Mouse (Mus musculus) megakaryocyte, embryonic 14.5 days (primary cell): Measurements from ENCODE around the gene Tex33. TPM values are rescaled to one million over a fixed set of nuclear protein-coding genes. Genes with fewer than 3 reads are reported as not detected.

Source experiments
- H3K27me3 ChIP-seq: replicated peaks from 2 replicates; pipeline ENCODE3; 2012; ENCODE audit warnings: inconsistent platforms
- H3K36me3 ChIP-seq: replicated peaks from 2 replicates; pipeline ENCODE3; 2012; ENCODE audit warnings: low read length, inconsistent platforms, mixed read lengths
- H3K4me1 ChIP-seq: 2 replicates; pipeline ENCODE4 v1.6.1; 2012; ENCODE audit warnings: inconsistent platforms
- H3K4me3 ChIP-seq: replicated peaks from 2 replicates; pipeline ENCODE3; 2012; ENCODE audit warnings: moderate library complexity, mild to moderate bottlenecking, inconsistent platforms
- H3K9me3 ChIP-seq: 2 replicates; pipeline ENCODE4 v1.6.1; 2012; ENCODE audit warnings: inconsistent platforms
- FLI1 ChIP-seq: IDR thresholded peaks from 2 replicates; pipeline ENCODE4 v1.6.1; 2012; ENCODE audit warnings: low read length, inconsistent platforms, mixed read lengths
- GATA1 ChIP-seq: IDR thresholded peaks from 3 replicates; pipeline ENCODE4 v1.6.1; 2012; ENCODE audit warnings: mixed read lengths, low read length, inconsistent platforms, borderline replicate concordance
- polyA plus RNA-seq: library from polyadenylated mRNA; stranded (reverse); fragments of >175 nt; gene quantifications from 2 replicates; pipeline ENCODE4 v1.2.3, GENCODE M21; 2012; ENCODE audit warnings: low replicate concordance; ENCODE audit not compliant: insufficient read depth

Gene Tex33
- polyA plus RNA-seq, 1 experiment: not detected

DNA sequence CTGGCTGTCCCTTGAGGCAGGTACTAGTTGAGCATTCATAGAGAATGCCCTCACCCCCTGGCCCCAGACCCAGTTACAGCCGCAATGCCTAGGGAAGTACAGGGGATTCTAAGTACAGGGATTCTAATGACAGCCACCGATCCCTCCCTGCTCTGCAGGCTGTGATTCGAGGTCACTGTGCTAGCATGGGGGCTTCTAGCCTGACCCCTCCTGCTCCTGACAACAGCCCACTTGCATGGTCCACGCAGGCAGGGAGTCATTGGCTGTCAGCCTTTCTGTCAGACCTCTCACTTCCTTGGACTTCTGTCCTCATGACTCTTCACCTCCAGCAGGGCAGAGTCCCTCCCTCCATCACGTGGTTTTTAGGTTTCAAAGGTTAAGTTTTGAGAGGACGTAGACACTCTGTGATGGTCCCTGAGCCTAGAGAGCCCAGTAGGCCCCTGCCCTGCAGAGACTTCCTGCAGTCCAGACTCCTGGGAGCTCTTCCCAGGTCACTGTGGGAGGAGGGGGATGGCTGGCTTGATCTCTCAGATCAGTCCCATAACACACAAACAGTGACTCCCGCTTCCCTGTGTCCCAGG is 35.9 kb upstream of the Tex33 start:
- peaks cover 13% of the 10 kb centered on the region for H3K9me3 ChIP-seq
- no peak overlapping the region for H3K4me3 ChIP-seq
- H3K36me3 ChIP-seq: no peaks in the 10 kb centered on the region
- peaks cover 36% of the 10 kb centered on the region for H3K4me1 ChIP-seq
- TF ChIP-seq GATA1 (no peak), FLI1 (no peak)
- peaks cover 96% of the 10 kb centered on the region for H3K27me3 ChIP-seq

DNA sequence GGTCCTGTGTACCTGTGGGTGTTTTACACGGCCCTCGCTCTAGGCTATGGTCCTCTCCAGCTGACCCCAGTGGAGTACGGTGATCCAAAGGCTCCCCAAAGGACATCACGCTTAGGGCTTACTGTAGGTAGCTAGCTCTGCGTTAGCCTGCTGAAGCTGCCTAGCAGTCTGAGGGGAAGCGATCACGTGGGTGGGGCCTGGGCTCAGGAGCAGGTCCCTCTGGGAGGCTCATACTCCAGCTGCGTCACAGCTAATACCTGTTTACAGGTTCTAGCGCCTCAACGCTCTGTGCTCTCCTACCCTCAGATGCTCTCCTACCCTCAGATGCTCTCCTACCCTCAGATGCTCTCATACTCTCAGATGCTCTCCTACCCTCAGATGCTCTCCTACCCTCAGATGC is 35.2 kb upstream of the Tex33 start:
- Histone ChIP-seq H3K9me3 (peaks cover 15% of the 10 kb centered on the region), H3K36me3 (no peaks in the 10 kb centered on the region), H3K4me1 (peaks cover 35% of the 10 kb centered on the region), H3K4me3 (no peak overlapping the region), H3K27me3 (peaks cover 94% of the 10 kb centered on the region)
- no peak for TF ChIP-seq FLI1
- TF ChIP-seq GATA1: no peak

DNA sequence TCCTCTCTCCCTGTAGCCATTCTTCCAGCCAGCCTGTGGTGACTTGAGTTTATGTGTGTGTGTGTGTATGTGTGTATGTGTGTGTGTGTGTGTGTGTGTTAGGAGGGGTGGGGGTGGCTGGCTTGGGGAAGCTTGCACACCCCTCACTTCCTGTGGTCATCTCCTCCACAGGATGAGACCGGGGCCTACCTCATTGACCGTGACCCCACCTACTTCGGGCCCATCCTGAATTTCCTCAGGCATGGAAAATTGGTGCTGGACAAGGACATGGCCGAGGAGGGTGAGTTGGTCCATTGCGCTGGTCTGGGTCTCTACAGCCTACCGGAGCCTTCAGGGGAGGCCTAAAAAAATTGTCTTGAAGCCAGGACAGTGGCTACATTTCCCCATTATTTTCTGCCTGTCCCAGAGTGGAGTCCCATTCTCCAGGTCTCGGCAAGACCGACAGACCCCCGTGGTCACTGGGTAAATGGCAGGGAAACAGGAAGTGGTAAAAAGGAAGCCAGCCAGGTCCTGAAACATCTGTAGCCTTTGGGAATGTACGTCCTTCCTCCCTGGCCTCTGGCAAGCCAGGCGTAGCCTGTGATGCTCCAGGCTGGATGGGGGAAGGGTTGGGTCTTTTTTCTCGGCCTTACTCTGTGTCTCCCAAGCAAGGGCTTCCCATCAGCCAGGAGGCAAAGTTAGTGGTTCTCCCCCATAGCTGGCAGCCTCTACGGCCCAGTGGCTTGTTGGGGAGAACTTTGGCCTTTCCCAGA is 34.3 kb upstream of the Tex33 start:
- Histone ChIP-seq H3K9me3 (peaks cover 15% of the 10 kb centered on the region), H3K36me3 (no peaks in the 10 kb centered on the region), H3K4me1 (peaks cover 26% of the 10 kb centered on the region), H3K27me3 (peaks cover 94% of the 10 kb centered on the region), H3K4me3 (no peak overlapping the region)
- TF ChIP-seq FLI1: no peak
- TF ChIP-seq GATA1: no peak

DNA sequence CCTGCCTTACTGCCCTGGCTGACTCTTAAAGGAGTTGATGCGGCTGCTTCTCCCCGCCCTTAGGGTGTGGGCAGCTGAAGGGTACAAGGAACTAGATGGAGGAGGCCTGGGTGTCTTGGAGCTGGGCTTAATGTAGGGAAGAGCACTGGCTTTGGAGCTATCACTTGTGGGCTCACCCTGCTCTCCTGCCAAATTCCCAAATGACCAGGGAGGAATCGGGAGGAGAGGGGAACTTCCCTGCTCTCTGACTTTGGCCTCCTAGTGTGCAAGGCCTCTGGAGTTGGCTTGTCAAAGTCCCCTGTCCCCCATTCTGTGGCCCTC is 33.4 kb upstream of the Tex33 start:
- H3K4me1 ChIP-seq: peaks cover 23% of the 10 kb centered on the region
- no peak for TF ChIP-seq GATA1
- TF ChIP-seq FLI1: no peak
- H3K36me3 ChIP-seq: no peaks in the 10 kb centered on the region
- peak overlapping the region; percentile 77 for H3K4me3 ChIP-seq
- peaks cover 94% of the 10 kb centered on the region for H3K27me3 ChIP-seq
- peaks cover 15% of the 10 kb centered on the region for H3K9me3 ChIP-seq

DNA sequence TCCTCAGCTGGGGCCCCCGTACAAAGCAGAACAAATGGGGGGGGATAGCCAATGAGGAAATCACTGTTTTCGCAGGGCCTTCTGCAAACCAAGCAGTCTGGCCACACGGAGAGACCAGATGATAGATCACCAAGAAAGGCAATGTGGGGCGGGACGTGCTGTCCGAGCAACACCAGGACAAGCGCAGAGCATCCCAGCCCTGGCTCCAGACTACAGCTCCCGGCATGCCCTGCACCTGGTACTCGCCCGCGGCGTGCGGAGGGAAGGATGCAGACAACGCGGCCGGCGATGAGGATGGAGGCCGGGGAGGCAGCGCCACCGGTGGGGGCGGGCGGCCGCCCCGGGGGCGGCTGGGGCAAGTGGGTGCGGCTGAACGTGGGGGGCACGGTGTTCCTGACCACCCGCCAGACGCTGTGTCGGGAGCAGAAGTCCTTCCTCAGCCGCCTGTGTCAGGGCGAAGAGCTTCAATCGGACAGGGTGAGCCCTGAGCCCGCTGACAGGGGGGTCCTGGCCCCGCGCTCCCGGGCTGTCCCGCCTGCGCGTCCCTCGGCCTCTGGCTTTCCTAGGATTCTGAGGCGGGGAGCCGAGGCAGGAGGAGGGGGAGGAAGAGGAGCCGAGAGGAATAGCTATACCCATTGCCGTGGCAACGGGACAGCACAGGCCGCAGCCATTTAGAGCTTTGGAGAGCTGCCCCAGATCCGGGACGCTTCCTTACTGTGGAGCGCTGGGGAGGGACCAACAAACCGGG is 32.9 kb upstream of the Tex33 start, which contains the start of gene Kctd17:
Gene Kctd17, plus strand, starts transcription at position 174 of the 748 bp plus-strand sequence.
- Histone ChIP-seq H3K36me3 (no peaks in the 10 kb centered on the region), H3K27me3 (peaks cover 92% of the 10 kb centered on the region), H3K9me3 (peaks cover 15% of the 10 kb centered on the region), H3K4me1 (peaks cover 23% of the 10 kb centered on the region), H3K4me3 (peak within 1 kb of the TSS; percentile 77)
- TF ChIP-seq GATA1: no peak
- no peak for TF ChIP-seq FLI1

DNA sequence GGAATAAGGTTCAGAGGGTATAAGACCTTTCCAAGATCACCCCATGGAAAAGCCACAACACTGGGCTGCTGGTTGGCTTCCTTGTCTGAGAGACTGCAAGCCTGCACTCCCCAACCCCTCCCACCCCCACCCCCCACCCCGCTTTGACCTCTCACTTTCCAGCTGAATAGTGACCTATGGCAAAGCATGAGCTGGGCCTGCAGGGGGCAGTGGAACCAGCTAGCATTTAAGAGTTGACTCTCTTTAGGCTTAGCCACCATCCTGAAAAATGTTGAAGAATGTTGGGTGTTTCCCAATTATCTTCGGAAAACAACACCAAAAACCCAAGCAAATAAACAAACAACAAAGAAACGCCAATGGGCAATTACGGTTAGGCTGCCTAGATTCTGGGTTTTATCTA is 29.5 kb upstream of the Tex33 start:
- no peaks in the 10 kb centered on the region for H3K36me3 ChIP-seq
- peaks cover 25% of the 10 kb centered on the region for H3K4me1 ChIP-seq
- H3K27me3 ChIP-seq: peaks cover 81% of the 10 kb centered on the region
- TF ChIP-seq GATA1: no peak
- no peak for TF ChIP-seq FLI1
- peaks cover 26% of the 10 kb centered on the region for H3K9me3 ChIP-seq
- H3K4me3 ChIP-seq: no peak overlapping the region

DNA sequence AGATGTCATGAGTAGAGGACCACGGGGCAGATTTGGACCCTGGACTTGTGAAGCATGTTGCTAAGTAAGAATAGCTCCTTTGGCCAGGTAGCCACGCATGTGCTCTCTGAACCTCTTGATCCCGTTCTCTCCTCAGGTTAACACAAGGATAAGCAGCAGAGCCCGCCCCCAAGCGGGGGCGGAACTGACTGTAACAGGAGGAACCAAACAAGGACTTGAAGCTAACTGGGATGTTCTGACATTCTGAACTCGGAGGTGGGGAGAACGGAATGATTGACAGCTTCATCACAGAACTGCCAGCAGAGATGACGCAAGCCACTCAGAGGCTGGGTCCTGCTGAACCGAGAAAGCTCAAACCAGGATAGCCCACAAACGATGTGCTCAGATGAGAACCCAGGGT is 28.8 kb upstream of the Tex33 start:
- Histone ChIP-seq H3K36me3 (no peaks in the 10 kb centered on the region), H3K4me1 (peaks cover 21% of the 10 kb centered on the region), H3K4me3 (no peak overlapping the region), H3K27me3 (peaks cover 78% of the 10 kb centered on the region), H3K9me3 (peaks cover 26% of the 10 kb centered on the region)
- no peak for TF ChIP-seq FLI1
- no peak for TF ChIP-seq GATA1

DNA sequence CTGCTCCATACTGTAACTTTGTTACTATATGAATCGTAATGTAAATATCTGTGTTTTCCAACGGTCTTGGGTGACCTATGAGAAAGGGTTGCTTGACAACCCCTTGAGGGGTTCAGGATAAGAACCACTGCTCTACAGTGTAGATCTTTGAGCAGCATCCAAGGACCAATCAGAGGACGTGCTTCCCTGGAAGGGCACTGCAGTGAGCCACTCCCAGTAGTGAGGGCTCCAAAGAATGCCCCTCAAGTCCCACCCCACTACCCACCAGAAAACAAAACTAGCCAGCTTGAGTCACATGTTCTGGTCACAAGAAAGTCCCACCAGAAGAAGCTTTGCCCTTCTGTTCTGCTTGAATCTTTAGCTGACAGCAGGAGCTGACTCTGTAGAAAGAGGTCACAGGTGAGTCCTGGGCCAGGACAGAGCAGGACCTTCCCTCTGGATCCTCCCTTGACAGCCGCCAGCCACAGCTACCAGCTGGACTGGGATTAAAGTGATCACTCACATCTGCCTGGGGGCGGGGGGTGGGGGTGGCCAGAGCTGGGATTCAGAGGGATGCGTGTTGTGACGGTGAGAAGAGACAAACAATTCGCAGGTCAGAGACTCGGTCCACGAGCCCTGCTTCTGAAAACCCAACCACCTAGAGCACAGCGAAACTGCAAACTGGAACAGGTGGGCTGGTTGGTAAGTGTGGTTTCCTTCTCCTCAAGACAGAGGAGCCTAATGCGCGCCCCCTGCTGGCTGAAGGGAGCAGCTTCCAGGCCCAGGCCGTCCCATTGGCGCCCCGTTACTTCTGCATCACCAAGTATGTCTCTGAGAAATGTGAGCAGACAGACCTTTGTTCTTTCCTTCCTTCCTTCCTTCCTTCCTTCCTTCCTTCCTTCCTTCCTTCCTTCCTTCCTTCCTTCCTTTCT is 26.6 kb upstream of the Tex33 start:
- Histone ChIP-seq H3K27me3 (peaks cover 66% of the 10 kb centered on the region), H3K36me3 (no peaks in the 10 kb centered on the region), H3K9me3 (peaks cover 19% of the 10 kb centered on the region), H3K4me3 (no peak overlapping the region), H3K4me1 (peaks cover 4% of the 10 kb centered on the region)
- no peak for TF ChIP-seq GATA1
- TF ChIP-seq FLI1: no peak

DNA sequence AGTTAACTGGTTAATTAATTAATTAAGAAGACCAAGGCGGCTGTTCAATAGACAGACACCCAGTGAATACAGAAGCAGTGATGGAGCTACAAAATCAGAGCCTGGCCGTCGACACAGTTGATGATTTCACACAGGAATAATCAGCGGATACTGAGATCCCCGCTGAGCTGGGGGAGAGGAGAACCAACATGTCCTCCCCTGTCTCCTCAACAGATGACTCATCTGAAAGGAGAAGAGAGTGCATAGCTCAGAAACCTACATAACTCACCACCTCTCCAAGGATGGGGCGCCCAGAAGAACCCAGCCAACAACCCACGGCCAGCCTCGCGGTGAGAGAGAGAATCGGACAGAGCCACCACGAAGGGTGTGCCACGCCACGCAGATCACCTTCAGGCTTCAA is 24.7 kb upstream of the Tex33 start:
- Histone ChIP-seq H3K4me3 (no peak overlapping the region), H3K27me3 (peaks cover 61% of the 10 kb centered on the region), H3K4me1 (peaks cover 4% of the 10 kb centered on the region), H3K9me3 (peaks cover 11% of the 10 kb centered on the region), H3K36me3 (no peaks in the 10 kb centered on the region)
- TF ChIP-seq FLI1 (no peak), GATA1 (no peak)
